Mouse (Mus musculus) stomach, embryonic 16.5 days (tissue): ENCODE measurements around the gene Wnk1. TPM values are rescaled to one million over a fixed set of nuclear protein-coding genes. Genes with fewer than 3 reads are reported as not detected.
A peak's percentile ranks its signal among the peaks of the same experiment; 100 is the strongest.
"Not testable (repeated sequence)": the region's sequence is repeated elsewhere in the genome, so short reads cannot be mapped to it uniquely, and the experiment has no call there.

Experiments used
- ATAC-seq: fragments of 200-750 bp; cut with Nextera tagmentation; 2 replicates; pipeline ENCODE4 v1.8.0; 2017; ENCODE audit warnings: moderate number of reproducible peaks, moderate TSS enrichment; ENCODE audit not compliant: insufficient read depth, low FRiP score
- H3K27ac ChIP-seq: fragments of 300-500 bp; sonication (generic); 2 replicates; pipeline ENCODE4 v1.5.1; 2014; ENCODE audit warnings: low read length
- H3K27me3 ChIP-seq: fragments of 300-500 bp; sonication (generic); 2 replicates; pipeline ENCODE4 v1.6.1; 2014; ENCODE audit warnings: low read length, control low read depth, mixed read lengths; ENCODE audit not compliant: control insufficient read depth, insufficient read depth
- H3K36me3 ChIP-seq: fragments of 300-500 bp; sonication (generic); 2 replicates; pipeline ENCODE4 v1.6.1; 2014; ENCODE audit warnings: low read length; ENCODE audit not compliant: control insufficient read depth, insufficient read depth
- H3K4me1 ChIP-seq: fragments of 300-500 bp; sonication (generic); 2 replicates; pipeline ENCODE4 v1.6.1; 2014; ENCODE audit warnings: low read length, control low read depth, mixed read lengths; ENCODE audit not compliant: control insufficient read depth, insufficient read depth
- H3K4me2 ChIP-seq: fragments of 300-500 bp; sonication (generic); 2 replicates; pipeline ENCODE4 v1.6.1; 2014; ENCODE audit warnings: low read depth, low read length, mixed read lengths
- H3K4me3 ChIP-seq: fragments of 300-500 bp; sonication (generic); replicated peaks from 2 replicates; pipeline ENCODE4 v1.5.1; 2014; ENCODE audit warnings: mild to moderate bottlenecking, low read length
- H3K9ac ChIP-seq: fragments of 300-500 bp; sonication (generic); 2 replicates; pipeline ENCODE4 v1.6.1; 2014; ENCODE audit warnings: low read length
- H3K9me3 ChIP-seq: fragments of 300-500 bp; sonication (generic); replicated peaks from 2 replicates; pipeline ENCODE4 v1.6.1; 2016; ENCODE audit warnings: low read length, control low read depth; ENCODE audit not compliant: control insufficient read depth
- WGBS: fragments of 180-500 bp; shearing (Covaris S2); extraction: QIAGEN DNeasy Blood & Tissue Kit; methylation state at CpG from one replicate; pipeline ENCODE4 v1.1.7; 2014; 5-methylcytosine and 5-hydroxymethylcytosine counted together
- polyA plus RNA-seq: library from polyadenylated mRNA; unstranded; fragments of >200 nt; fragmentation: Nextera tagmentation; extraction: Ambion mirVana; gene quantifications from 2 replicates; pipeline ENCODE4 v1.2.1, GENCODE M21; 2015

The Wnk1 gene
- polyA plus RNA-seq = 36.8 and 37.4 TPM in 2 replicates

GRCm38 (mm10) chr6:120038366-120039255 lies at the start of gene Wnk1:
Gene Wnk1, minus strand, starts transcription at chr6:120038672.
- Histone ChIP-seq H3K4me1 (peaks cover 7% of the 10 kb centered on the region; the same call in 1 of the 2 replicates), H3K27me3 (no peaks in the 10 kb centered on the region), H3K4me2 (peak within 1 kb of the TSS; percentile 74), H3K27ac (peak within 1 kb of the TSS; percentile 100), H3K9ac (peak within 1 kb of the TSS; percentile 97), H3K36me3 (no peaks in the 10 kb centered on the region), H3K4me3 (peak within 1 kb of the TSS; percentile 71), H3K9me3 (no peaks in the 10 kb centered on the region)
- peak; percentile 95 for ATAC-seq
- WGBS = under 1% methylated on average over 54 of the region's 59 CpGs

GRCm38 (mm10) chr6:120087041-120087440 lies 48.6 kb upstream of the Wnk1 start:
- not testable (repeated sequence) for H3K4me2 ChIP-seq, H3K27me3 ChIP-seq, H3K9me3 ChIP-seq, H3K4me1 ChIP-seq, H3K9ac ChIP-seq, ATAC-seq, H3K4me3 ChIP-seq, H3K27ac ChIP-seq, H3K36me3 ChIP-seq
- WGBS = 90% methylated on average over 6 of the region's 8 CpGs

- Histone ChIP-seq H3K27me3 (no peaks in the 10 kb centered on the region), H3K9me3 (no peaks in the 10 kb centered on the region), H3K36me3 (no peaks in the 10 kb centered on the region), H3K4me3 (no peak overlapping the region), H3K4me1 (no peaks in the 10 kb centered on the region), H3K4me2 (no peak overlapping the region), H3K27ac (no peak overlapping the region), H3K9ac (no peak overlapping the region)
- 76% methylated on average over 3 of the region's 3 CpGs for WGBS
- no peak for ATAC-seq
Observed at GRCm38 (mm10) chr6:120085832-120086231, 47.4 kb upstream of the Wnk1 start.

- H3K9me3 ChIP-seq = no peaks in the 10 kb centered on the region
- no peak for ATAC-seq
- no peak overlapping the region for H3K4me2 ChIP-seq
- no peak overlapping the region for H3K9ac ChIP-seq
- H3K27me3 ChIP-seq = no peaks in the 10 kb centered on the region
- H3K36me3 ChIP-seq = no peaks in the 10 kb centered on the region
- 91% methylated on average over 2 of the region's 2 CpGs for WGBS
- H3K27ac ChIP-seq = no peak overlapping the region
- H3K4me3 ChIP-seq = no peak overlapping the region
- H3K4me1 ChIP-seq = no peaks in the 10 kb centered on the region
Observed at GRCm38 (mm10) chr6:120084983-120085382, 46.5 kb upstream of the Wnk1 start.

- 65% methylated on average over 6 of the region's 6 CpGs for WGBS
- Histone ChIP-seq H3K36me3 (no peaks in the 10 kb centered on the region), H3K9me3 (no peaks in the 10 kb centered on the region), H3K4me3 (no peak overlapping the region), H3K27ac (no peak overlapping the region), H3K27me3 (no peaks in the 10 kb centered on the region), H3K4me2 (no peak overlapping the region), H3K9ac (no peak overlapping the region), H3K4me1 (no peaks in the 10 kb centered on the region)
- no peak for ATAC-seq
Observed at GRCm38 (mm10) chr6:120083442-120083841, 45.0 kb upstream of the Wnk1 start.

GRCm38 (mm10) chr6:120082951-120083411 lies 44.5 kb upstream of the Wnk1 start:
- no peak overlapping the region for H3K4me2 ChIP-seq
- no peak overlapping the region for H3K4me3 ChIP-seq
- H3K9me3 ChIP-seq = no peaks in the 10 kb centered on the region
- no peak overlapping the region for H3K27ac ChIP-seq
- no peaks in the 10 kb centered on the region for H3K27me3 ChIP-seq
- H3K4me1 ChIP-seq = no peaks in the 10 kb centered on the region
- ATAC-seq = no peak
- H3K9ac ChIP-seq = no peak overlapping the region
- 76% methylated on average over 8 of the region's 8 CpGs for WGBS
- H3K36me3 ChIP-seq = no peaks in the 10 kb centered on the region

- Histone ChIP-seq H3K36me3 (no peaks in the 10 kb centered on the region), H3K9me3 (no peaks in the 10 kb centered on the region), H3K4me3 (no peak overlapping the region), H3K27ac (no peak overlapping the region), H3K27me3 (no peaks in the 10 kb centered on the region), H3K9ac (no peak overlapping the region), H3K4me2 (no peak overlapping the region), H3K4me1 (no peaks in the 10 kb centered on the region)
- no peak for ATAC-seq
- 87% methylated on average over 6 of the region's 6 CpGs for WGBS
Observed at GRCm38 (mm10) chr6:120082251-120082950, 43.9 kb upstream of the Wnk1 start.

- Histone ChIP-seq H3K9me3 (no peaks in the 10 kb centered on the region), H3K4me2 (no peak overlapping the region), H3K4me3 (no peak overlapping the region), H3K36me3 (no peaks in the 10 kb centered on the region), H3K4me1 (no peaks in the 10 kb centered on the region), H3K27ac (no peak overlapping the region), H3K27me3 (no peaks in the 10 kb centered on the region), H3K9ac (no peak overlapping the region)
- ATAC-seq = no peak
- 68% methylated on average over 4 of the region's 4 CpGs for WGBS
Observed at GRCm38 (mm10) chr6:120081516-120081915, 43.0 kb upstream of the Wnk1 start.

- H3K4me3 ChIP-seq = no peak overlapping the region
- 81% methylated on average over 10 of the region's 10 CpGs for WGBS
- H3K9me3 ChIP-seq = no peaks in the 10 kb centered on the region
- H3K27ac ChIP-seq = no peak overlapping the region
- no peaks in the 10 kb centered on the region for H3K27me3 ChIP-seq
- no peak overlapping the region for H3K9ac ChIP-seq
- no peaks in the 10 kb centered on the region for H3K36me3 ChIP-seq
- no peaks in the 10 kb centered on the region for H3K4me1 ChIP-seq
- no peak for ATAC-seq
- H3K4me2 ChIP-seq = no peak overlapping the region
Observed at GRCm38 (mm10) chr6:120079547-120079946, 41.1 kb upstream of the Wnk1 start.
